Mouse (Mus musculus) ES-E14 (cell line): ENCODE measurements around the gene Tns3.
A peak's percentile ranks its signal among the peaks of the same experiment; 100 is the strongest.

Source experiments
- CHD2 ChIP-seq: IDR thresholded peaks from 2 replicates; pipeline ENCODE4 v1.6.1; 2014; ENCODE audit warnings: mild to moderate bottlenecking, low read depth, low read length, inconsistent platforms
- HCFC1 ChIP-seq: IDR thresholded peaks from 2 replicates; pipeline ENCODE4 v1.6.1; 2012; ENCODE audit warnings: low read length, inconsistent platforms, borderline replicate concordance; ENCODE audit not compliant: insufficient read depth
- MAFK ChIP-seq: IDR thresholded peaks from 2 replicates; pipeline ENCODE4 v1.6.1; 2014; ENCODE audit warnings: mild to moderate bottlenecking, low read depth, low read length, inconsistent platforms; ENCODE audit not compliant: insufficient read depth
- ZC3H11A ChIP-seq: IDR thresholded peaks from 2 replicates; pipeline ENCODE4 v1.6.1; 2012; ENCODE audit warnings: low read depth, mild to moderate bottlenecking, inconsistent platforms, low read length, borderline replicate concordance
- ZNF384 ChIP-seq: IDR thresholded peaks from 2 replicates; pipeline ENCODE4 v1.6.1; 2012; ENCODE audit warnings: low read depth, low read length, inconsistent platforms

- TF ChIP-seq MAFK = 0 out of 2 replicates have a peak, but pooled peaks have one; percentile 4
- no peak for TF ChIP-seq HCFC1
- peak; percentile 46; the same call in 1 of the 2 replicates for TF ChIP-seq CHD2
- no peak for TF ChIP-seq ZC3H11A
- TF ChIP-seq ZNF384 = no peak
Observed at GRCm38 (mm10) chr11:8589226-8589905, 75.0 kb downstream of the Tns3 start.
